Mouse (Mus musculus) gastrocnemius, adult 8-10 months (tissue): ENCODE results near the gene Ehd4. TPM values are rescaled to one million over a fixed set of nuclear protein-coding genes. Genes with fewer than 3 reads are reported as not detected.

ENCODE experiments used
- DNase-seq, 2 experiments: peaks; one replicate each; pipeline ENCODE4 v3.0.0; 2022; ENCODE audit warnings: low spot score in 2 of 2
- total RNA-seq, 4 experiments: library from RNA; stranded (reverse); gene quantifications; 2 replicates each; pipeline ENCODE4 v1.2.4; 2022

Gene Ehd4
- total RNA-seq, 4 experiments from 2014 or later: 19.2 to 29.3 (median 25.5) TPM

GRCm38 (mm10) chr2:120108077-120108476 is 46.3 kb downstream of the Ehd4 start:
- no peak for DNase-seq

GRCm38 (mm10) chr2:120107446-120107845 is 47.0 kb downstream of the Ehd4 start:
- no peak for DNase-seq

GRCm38 (mm10) chr2:120106397-120106973 is 47.9 kb downstream of the Ehd4 start:
- no peak for DNase-seq

DNA sequence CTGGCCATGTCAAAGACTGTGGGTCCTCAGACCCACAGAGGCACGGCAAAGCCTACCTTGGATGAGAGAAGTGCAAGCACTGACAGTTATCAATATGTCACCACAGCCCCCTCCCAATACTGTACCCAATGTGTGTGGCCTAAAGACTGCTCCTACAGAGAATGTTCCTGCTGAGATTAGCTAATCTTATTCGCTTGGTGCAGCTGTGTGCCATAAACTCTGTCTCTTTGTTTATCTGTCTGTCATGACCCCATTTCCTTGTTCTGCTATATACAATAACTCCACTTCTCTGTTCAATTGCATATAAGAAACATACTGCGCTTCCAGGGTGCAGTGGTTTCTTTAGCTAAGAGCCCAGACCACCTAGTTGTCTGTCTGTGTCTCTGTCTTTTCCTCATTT is 48.5 kb downstream of the Ehd4 start:
- no peak for DNase-seq

- peak; percentile 42 to 67 for DNase-seq
These were observed 51.5 kb downstream of the Ehd4 start for GRCm38 (mm10) chr2:120102881-120103280.

DNA sequence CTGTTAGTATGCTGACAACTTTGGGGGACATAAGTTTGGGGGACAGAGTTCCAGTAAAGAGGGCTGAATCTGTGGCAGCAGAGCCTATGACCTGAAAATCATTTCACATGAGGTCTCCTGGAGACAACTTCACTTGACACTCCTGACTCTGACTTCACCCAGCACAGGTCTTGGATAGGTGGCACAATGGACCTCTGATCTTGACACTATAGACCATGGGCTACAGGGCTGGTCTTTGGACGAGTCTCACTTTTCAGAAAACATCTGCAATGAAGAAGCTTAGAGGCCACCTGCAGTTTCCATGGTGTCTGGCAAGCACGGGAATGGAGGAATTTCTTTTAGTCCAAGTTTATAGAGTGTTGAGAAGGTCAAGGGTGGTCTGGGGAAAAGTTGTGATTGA is 52.0 kb downstream of the Ehd4 start:
- DNase-seq: no peak

- DNase-seq: no peak
These were observed 52.4 kb downstream of the Ehd4 start for GRCm38 (mm10) chr2:120101961-120102360.

DNA sequence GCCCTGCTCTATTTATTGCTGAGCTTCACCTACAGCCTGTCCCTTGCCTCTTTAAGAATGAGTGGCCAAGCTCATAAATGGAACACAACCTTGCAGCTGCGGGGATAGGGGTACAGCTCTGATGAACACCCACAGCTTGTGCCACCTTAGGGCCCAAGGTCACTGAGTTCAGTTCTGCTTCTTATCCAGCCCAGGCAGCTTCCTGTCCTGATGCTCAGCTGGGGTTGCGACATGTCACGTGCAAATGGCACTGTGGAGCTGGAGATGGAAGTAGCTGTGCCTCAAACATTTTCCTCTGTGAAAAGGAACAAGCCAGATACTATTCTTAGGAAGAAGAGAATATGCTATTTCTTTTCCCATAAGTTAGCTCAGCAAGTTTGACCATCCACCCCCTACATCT is 54.5 kb downstream of the Ehd4 start:
- DNase-seq: no peak

GRCm38 (mm10) chr2:120099263-120099662 is 55.1 kb downstream of the Ehd4 start:
- DNase-seq: no peak

DNA sequence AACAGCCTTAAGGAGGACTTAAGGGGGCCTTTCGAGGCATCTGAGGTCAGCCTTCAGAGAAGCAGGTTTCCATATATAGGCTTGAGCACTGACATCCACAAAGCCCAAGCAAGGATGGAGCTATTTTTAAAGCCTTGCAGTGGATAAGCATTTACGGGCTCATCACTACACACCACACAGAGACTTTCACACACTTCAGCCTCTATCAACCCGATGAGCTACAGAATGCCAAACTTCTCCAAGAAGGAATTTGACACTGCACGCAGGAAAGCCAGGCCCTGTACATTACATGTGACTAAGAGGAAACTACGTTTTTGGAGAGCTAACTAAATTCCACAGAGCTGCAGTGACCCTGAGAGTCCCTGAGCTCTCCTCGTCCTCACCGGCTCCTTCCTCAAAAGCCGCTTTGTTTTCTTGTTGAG is 55.6 kb downstream of the Ehd4 start:
- DNase-seq: no peak

DNA sequence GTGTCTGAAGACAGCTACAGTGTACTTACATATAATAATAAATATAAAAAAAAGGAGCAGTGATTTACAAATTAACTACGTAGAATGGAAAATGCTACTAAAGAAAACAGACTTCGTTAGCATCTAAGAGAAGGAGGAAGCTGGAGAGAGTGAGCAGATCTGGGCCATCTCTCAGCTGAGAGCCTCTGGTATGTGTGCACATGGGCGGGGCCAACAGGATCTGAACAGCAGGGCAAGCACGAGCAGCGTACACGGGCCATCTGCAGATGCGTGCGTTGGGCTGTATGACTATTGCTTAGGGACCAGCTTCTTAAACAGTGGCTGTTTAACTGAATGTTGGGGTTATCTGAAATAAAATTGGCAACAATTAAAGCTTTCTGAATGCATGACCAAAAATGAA is 56.5 kb downstream of the Ehd4 start:
- DNase-seq: no peak

GRCm38 (mm10) chr2:120096711-120097110 is 57.7 kb downstream of the Ehd4 start:
- DNase-seq: no peak

DNA sequence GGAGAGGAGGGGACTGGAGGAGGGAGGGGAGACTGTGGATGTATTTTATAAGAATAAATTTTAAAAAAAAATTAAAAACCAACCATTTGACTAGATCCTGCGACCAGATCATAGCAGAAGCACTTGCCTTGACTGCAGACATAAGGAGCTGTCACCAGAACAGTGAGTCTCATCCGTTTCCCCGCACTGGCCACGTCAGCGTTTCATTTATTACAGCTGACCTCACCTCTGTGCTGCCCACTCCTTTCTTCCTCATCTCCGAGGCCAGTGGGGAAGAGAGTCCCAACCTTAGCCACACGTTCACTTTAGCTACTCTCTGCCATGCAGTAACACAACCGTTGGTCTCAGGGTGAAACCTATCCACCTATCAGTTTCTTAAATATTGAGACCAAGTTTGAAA is 58.2 kb downstream of the Ehd4 start:
- DNase-seq: no peak

DNA sequence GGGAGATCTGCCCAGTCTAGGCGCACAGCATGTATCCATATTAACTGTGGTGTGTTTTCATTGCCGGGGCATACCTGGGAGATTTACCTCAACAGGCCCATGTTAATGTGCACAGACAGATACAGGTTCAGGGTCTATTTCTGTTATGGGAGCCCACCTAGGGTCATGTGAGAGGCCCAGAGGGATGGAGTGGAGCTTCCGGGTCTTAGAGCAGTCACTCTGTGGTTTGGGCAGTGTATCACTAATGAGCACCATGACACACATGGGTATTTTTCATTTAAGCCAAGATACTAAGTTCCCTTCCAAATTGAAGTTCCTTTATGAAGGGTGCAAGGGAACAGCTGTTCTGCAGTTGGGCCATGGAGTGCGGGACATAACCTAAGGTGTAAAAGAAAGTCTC is 59.2 kb downstream of the Ehd4 start:
- DNase-seq: no peak

DNA sequence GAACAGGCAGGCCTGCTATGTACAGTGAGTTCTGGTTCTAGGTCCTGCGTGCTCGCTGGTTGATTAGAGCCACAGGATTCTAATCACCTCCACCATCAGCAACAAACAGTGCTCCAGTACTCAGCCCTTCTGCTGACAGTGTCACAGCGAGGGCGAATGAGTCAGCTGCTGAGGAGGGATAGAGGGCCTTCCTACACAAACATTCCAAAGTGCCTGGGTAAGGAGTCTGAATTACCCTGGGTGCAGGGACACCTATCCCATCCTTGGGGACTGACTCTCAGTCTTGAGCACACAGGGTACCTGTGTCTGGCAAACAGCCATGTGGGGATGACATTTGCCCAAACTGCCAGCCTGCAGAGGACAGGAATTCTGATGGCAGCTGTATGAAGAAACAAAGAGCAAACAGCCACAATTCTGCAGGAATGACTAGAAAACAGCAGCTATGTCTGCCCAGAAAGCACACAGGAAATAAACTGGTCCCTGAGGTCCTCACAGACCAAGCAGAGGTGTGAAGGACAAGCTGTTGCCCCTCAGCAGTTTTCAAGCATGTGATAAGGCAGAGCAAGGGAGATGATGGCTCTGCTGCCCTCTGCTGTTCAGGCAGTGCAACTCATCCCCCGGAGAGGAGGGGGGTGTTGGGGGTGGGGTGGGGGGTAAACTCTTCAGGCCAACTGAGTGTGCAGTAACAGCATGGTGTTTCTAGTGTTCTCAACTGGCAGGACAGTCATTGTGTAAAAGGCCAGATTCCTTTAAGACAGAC is 60.6 kb downstream of the Ehd4 start:
- DNase-seq: no peak

GRCm38 (mm10) chr2:120090979-120091378 is 63.4 kb downstream of the Ehd4 start:
- DNase-seq: no peak

DNA sequence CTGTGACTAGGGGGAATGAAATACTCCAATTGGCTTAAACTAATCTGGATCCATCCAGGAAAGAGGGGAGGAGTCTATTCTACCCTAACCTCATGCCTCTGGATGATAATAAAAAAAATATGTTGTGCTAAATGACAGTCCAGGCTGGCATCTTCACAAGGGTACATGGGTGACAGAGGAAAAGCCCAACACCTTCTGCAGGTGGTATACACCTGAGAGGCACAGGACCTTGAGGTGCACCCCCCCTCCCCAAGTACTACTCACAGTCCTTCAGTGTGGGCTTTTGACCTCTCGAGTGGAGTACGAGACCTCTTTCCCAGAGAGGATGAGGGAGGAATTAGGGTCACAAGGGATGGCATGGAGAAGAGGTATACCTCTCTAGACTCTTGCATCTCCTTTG is 66.5 kb downstream of the Ehd4 start:
- no peak for DNase-seq

- DNase-seq: no peak
These were observed 67.0 kb downstream of the Ehd4 start for GRCm38 (mm10) chr2:120087391-120087790.

GRCm38 (mm10) chr2:120086038-120086437 is 68.4 kb downstream of the Ehd4 start:
- DNase-seq: no peak

DNA sequence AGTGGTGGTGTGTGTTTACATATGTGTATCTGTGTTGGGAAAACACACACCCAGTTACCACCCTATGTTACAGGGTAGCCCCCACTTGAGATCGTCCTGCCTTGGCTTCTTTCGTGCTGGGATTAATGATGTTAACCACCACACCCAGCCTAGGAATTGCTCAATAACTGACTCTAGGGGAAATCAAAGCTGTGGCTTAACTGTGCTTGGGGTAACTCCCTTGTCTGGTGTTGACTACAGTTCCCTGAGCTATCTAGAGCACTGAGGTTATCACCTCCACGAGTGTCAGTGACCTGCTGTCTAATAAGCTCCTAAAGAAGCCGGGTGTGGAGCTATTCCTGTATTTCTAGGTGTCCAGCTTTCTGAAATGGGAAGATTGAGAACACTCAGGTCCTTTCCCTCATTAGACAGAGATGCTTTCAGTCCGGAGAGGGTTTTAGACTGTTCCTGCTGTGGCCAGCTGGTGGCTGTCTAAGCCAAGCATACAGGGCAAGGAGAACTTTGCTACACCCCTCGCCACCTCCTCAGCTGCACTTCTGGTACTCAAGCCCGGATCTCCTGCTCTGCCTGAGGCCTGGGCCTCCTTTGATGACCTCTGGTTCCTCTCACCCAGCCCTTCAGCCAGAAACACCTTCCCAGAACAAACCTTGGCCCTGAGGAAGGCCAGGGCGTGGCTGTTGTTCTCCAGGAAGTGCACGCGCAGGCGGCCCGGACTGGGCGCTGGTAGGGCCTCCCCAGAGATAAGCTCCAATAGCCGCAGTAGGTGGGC is 69.6 kb downstream of the Ehd4 start:
- DNase-seq: peak in 1 of 2 experiments; percentile 39

GRCm38 (mm10) chr2:120082416-120082815 is 72.0 kb downstream of the Ehd4 start:
- DNase-seq: no peak

GRCm38 (mm10) chr2:120076076-120076705 is 78.2 kb downstream of the Ehd4 start:
- peak in 1 of 2 experiments; percentile 29 for DNase-seq
